Mouse (Mus musculus) hindlimb bud, embryonic 11.5 days (tissue): ENCODE measurements at regions not wholly inside any gene's neighbourhood (a gene's known extent, or its start where the extent isn't known, plus 50 kb on each side); places are given as distances from the start of the nearest gene placed in this dataset.

Experiments
- DNase-seq: peaks from one replicate; pipeline ENCODE4 v3.0.0-alpha.2; 2012; ENCODE audit warnings: low read depth, low spot score; ENCODE audit errors: extremely low spot score

DNA sequence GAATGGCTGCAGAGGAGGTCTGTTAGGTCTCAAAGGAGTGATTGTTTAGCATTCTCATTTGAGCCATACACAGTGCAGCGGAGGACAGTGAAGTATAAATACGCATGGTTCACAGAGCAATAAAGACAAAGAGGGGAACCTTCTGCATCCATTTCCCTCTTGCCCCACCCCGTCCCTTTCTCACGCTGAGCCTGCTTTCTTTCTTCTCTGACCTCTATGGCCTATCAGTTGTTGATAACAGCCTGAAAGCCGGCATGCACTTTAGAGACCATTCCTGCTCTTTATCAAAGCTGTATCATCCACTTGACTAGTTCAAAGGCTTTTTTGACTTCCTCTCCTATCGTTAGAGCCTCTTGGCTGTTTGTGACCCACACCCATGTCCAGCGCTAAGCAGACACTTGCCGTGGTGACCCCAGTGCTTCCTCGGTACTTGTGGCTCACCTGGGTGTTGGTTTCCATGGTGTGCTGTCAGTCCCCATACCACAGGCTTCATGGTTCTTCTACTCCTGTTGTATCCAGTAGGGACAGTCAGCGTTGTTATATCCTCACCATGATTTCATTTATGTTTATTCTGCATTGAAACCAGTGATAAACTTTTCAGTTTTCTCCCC lies 161.3 kb downstream of the Slc30a10 start:
- DNase-seq, result no peak

DNA sequence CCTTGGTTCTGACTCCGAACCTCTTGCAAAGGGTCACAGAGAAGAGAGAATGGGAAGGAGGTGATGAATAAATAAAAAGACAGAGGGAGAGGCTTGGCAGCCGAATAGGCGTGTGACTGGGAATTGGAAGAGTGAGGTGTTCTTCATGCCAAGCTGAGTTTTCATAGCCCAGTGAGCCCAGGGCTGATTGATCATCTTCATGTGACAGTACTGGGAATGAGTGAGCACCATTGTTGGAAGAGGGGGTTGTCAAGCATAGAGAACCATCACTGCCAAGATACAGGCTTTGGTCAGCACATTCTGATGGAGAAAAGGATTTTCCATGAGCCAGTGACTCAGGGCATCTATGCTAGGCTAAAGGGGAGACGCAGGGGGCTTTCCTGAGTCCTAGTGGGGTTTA lies 163.0 kb downstream of the Slc30a10 start:
- no peak for DNase-seq

DNA sequence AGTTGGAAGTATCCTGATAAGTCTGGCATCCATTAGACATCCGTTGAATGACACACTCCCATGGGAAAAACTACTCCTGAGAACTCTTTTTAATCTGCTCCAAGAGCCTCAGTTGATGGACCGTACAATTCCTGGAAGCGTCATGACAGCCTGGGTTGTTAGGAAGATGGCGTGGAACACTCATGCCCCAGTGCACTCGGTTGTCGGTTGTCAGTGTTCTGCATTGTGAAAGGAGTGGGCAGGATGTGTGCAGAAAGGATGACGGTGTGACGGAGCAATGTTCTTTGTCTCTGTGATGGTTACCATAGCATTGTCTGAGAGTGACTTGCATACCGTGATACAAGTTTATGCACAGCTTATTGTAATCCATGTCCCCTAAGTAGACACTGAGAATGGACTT lies 164.4 kb downstream of the Slc30a10 start:
- DNase-seq, result no peak

DNA sequence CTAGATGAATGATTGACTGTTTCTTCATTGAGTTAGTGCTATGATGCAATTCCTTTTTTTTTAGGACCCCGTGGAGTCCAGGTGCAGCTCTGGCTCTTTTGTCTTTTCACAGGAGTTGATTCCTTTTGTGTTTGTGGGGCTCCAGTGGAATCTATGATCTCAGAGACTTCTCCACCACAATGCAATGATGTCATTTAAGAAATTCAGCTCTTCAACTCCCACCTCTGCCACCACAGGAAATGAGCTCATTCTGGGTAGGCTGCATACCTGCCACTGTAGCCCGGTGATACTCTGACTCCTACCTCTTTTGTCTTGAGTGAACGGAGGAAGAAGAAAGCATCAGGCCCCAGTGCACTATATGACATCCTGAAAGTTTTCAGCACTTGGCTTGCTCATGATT lies 173.8 kb downstream of the Slc30a10 start:
- DNase-seq, result no peak

DNA sequence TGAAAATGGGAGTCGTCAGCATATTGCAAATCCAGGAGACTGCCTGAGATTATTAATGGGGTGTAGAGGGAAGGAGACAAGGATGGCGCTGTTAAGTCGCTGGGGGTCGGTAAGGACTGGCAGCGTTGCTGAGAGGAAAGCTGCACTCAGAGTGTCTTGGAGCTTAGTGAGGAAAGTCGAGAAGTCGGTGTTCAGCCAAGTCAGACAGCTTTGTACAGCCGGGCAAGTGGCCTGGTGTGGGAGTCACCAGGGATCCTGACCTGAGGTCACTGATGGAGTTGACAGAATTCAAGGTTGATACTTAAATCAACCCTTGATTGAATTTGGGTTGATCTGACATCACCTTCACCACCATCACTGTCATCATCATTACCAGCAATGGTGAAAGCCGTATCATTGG lies 175.3 kb downstream of the Slc30a10 start:
- no peak for DNase-seq

DNA sequence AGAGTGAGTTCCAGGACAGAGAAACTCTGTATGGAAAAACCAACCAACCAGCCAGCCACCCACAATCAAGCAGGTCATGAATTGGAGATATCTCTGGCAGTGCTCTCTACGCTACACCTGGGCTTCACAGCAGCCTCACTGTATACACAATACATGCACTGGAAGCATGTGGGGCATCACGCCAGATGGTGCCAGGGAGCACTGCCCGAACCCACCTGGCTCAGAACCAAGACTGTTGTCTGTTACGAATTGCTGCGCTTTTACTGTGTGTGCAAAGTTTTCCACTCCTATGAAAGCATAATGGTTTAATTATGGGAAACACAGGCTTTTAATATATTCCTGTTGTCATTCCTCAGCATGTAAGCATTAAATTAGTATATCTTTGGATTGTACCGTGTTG lies 184.0 kb downstream of the Slc30a10 start:
- no peak for DNase-seq

DNA sequence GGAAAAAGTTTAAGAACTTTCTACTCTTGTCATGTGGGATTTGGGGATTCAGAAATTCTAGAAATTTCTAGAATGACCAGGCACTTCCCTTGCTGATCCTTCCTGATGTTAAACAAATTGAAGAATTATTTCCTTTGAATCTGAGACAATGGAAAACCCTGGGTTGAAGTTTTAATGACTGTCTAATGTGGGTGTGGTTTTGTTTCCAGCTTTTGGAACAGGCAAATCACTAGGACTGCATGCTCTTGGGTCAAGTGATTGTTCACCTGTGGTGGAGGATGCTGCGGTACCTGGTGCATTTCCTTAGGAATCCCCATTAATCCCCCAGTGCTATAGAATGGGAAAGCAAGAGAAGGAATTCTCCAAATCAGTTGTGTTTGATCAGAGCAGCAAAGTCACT lies 184.8 kb downstream of the Slc30a10 start:
- no peak for DNase-seq

DNA sequence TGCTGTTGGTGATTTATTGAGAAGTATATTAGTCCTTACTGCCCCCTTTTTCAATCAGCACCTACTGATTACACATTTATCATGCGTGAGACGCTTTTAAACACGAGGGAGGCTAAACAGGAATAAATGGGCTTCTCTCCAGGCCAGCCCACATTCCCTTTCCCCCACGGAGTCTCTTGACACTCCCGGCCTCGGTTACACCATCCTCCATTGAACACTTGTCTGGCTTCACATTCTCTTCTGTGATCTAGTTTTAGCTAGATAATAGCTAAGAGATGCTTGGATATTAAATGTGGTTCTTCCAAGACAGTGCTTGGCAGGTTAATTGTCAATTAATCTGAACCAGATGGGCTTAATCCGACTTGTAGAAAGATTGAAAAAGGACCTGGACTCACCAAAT lies 189.4 kb downstream of the Slc30a10 start:
- no peak for DNase-seq

DNA sequence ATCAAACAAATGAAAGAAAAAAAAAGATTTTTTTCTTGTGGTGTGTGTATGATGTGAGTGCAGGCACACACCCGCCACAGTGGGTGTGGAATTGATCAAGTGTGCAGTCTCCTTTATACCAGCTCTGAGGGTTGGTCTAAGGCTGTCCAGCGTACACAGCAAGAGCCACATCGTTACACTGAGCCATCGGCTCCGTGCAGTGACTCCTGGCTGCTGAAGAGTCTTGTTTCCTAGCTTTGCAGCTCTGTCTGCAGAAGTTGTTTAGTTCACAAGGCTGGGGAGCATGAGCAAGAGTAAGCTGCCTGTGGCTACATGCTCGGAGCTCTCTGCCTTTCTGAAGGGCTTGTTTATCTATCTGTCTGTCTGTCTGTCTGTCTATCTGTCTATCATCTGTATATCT lies 193.5 kb downstream of the Slc30a10 start:
- no peak for DNase-seq

DNA sequence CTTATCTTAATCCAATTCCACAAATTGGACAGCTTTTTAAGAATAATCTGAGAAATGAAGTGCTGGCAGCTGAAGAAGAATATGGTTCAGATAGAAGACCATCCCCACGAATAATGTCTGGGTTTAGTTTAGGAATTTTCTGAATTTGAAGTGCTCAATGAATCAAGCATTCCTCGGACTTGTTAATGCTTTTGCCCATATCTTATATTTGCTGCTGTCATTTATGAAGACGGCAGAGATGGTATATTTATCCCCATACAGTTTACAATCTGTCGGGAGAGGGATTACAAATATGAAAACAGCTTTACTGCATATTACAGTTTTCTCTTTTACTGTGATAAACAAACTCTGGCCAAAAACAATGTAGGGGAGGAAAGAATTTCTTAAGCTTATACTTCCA lies 194.3 kb downstream of the Slc30a10 start:
- DNase-seq, result no peak

DNA sequence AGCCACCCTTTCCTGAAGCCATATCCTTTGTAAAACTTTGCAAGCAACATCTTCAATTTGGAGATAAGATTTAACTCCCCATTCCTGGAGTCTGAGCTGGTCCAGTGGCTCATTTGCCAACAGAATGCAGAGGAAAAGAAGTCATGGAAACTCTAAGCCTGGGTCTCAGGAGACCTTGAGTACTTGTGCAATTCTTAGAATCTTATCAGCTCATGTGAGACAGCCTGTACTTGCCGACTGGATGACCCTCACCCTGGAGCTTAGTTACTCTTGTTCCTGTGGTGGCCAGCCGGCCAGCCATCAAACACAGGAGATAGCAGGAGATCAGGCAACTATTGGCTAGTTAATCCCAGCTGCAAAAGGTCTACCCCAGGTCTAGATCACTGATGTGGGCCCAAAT lies 196.3 kb downstream of the Slc30a10 start:
- no peak for DNase-seq

DNA sequence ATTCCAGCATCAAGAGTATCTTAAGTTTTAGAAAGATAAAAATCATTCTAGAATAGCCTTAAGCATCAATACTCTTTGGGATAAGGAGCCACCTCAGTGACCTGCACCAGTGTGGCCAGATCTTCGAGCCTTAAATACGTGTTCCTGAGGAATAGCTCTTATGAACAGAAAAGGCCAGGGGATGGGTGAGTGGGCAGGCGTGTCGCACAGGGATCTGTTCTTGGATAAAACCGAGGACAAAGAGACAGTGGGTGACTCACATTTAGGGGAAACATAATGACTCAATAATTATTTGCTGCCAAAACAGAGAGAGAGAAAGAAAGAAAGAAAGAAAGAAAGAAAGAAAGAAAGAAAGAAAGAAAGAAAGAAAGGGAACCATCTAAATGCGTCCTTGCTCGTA lies 200.4 kb downstream of the Slc30a10 start:
- no peak for DNase-seq

DNA sequence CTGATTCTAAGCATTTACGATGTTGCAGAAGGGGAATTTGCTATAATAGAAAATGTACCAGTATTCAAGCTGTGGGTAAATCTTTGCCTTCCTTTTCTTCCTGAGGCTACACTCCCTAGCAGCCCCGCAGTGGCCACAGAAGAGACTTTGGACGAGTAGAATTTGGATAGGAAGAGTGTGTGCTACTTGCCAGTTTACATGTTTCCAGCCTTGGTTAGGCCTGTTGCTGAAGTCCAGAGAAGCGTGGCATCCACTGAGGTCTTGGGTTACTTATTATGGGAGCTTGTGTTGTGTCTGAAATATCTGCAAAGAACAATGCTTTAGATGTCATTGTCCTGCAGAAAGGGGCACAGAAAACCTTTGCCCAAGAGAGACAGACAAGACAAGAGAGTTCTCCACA lies 200.8 kb downstream of the Slc30a10 start:
- DNase-seq, result no peak

DNA sequence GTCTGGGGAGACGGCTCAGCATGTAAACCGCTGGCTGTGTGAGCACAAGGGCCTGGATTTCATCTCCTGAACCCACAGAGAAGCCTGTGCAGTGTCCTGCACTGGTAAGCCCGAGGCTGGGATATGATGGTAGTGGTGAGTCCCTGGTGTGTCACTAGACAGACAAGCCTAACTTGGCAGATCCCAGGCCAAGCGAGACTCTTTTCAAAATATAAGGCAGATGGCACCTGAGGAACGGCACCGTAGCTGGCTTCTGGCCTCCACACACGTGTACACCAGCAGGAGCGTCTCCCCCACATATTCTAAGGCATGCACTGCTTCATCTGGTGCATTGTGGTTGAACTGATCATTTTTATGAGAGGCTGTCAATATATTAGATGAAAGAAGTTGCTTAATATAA lies 202.6 kb downstream of the Slc30a10 start:
- DNase-seq, result no peak

DNA sequence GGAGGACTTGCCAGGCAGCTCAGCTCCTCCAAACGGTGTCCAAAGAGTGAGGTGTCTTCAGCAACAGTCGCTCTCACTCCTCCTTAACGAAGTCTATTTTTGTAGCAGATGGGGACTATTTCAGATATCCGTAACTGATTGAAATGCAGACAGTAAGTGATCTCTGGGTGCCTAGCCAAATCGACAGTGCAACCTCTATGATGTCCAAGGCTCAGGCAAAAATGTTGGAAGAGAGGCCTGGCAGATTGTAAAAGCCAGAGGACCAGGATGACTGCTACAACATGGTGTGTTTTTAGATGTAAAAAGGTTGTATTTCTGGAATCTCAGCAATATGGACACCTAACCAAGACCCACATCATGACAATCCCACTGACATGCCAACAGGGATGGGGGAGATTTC lies 204.8 kb downstream of the Slc30a10 start:
- DNase-seq, result no peak

DNA sequence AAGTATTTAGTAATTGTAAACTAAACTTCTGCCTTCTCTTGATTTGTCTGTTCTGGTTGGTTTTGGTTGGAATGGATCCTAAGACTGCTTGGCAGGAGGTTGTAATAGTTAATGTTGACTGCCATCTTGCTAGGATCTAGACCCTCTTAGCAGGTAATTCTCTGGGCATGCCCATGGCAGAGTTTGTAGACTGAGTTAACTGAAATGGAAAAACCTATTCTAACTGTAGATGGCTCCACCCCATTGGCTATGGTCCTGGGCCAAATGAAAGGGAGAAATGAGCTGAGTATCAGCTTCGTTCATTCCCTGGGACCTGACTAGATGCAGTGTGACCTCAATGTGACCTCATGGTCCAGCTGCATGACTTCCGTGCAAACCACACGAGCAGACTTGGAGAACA lies 207.7 kb downstream of the Slc30a10 start:
- no peak for DNase-seq

DNA sequence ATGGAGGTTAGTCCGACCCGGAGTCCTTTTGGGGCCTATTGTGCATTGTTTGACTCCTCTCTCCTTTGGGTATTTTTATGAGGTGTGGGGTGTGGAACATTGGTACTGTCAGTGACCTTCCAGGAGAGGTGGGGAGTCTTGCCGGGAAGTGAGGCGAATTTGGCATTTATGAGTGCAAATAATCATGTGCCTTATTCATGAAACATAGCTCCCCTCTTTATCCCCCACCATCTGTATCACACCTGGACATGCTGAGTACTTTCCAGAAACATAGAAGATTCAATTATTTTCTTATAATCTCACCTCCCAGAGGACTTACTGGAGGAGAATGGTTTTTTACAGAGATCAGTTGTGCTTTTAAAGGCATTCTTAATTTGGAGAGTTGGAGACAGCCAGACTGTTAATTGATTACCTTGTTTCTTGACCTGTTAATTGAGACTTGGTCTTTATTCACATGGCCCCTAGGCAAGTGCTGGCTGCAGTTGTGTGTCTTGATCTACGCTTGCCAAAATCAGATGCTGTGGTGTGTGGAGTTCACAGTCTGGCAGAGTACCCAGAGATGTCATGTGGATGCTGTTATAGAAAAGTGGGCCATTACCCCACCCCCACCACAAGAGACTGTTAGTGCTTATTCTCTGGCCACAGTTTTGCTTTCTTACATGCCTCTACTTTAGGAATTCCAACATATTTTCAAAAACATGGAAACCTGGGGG lies 215.5 kb downstream of the Slc30a10 start:
- no peak for DNase-seq

DNA sequence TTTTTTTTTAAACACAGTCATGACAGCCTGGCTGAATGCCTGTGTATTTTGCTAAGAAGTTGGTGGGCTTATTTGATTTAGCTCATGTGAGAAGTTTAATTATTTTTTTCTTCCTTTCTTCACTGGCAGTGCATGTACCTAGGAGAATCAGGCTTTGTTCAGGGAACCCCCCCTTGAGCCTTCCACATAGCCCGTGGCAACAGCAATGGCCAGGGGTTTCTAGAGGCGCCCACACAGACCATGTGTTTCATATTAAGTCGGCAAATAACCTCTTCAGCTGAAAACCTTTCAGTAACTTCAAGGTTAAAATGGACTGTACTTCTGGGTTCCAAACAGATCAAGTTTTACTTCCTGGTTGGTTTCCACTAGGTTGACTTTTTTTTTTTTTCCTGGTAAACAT lies 218.3 kb downstream of the Slc30a10 start:
- peak; percentile 37 for DNase-seq

DNA sequence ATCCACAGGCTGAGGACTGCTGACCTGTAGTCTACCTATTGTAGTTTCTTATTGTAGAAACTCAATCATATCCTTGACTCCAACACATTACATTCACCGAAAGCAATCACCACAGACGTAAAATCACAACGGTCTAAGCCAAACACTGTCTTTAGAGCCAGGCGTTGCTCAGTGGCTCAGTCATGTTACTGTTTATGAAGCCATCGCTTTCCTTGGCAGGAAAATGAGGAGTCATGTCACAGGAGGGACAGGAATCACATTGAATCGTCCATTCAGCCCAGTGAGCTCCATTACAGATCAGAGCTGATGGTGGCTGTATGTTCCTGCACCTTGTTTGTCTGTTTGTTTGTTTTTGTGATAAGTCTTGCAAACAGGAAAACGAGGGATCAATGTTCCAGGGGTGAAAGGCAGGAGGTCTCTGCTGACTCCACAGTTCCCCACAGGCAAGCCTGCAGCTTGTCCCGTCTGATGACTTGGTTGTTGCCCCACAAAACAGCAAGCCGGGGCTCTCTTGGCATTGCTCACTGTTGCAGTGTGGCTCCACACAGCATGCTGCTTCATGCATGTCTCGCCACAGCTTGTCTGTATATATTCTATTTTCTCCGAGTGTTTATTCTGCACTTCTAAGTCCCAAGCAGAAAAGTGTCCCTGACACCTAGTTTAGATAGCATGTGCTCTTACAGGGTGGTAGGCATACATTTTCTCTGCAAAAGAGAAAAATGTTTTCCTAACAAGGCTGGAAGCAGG lies 221.2 kb downstream of the Slc30a10 start:
- DNase-seq, result no peak

DNA sequence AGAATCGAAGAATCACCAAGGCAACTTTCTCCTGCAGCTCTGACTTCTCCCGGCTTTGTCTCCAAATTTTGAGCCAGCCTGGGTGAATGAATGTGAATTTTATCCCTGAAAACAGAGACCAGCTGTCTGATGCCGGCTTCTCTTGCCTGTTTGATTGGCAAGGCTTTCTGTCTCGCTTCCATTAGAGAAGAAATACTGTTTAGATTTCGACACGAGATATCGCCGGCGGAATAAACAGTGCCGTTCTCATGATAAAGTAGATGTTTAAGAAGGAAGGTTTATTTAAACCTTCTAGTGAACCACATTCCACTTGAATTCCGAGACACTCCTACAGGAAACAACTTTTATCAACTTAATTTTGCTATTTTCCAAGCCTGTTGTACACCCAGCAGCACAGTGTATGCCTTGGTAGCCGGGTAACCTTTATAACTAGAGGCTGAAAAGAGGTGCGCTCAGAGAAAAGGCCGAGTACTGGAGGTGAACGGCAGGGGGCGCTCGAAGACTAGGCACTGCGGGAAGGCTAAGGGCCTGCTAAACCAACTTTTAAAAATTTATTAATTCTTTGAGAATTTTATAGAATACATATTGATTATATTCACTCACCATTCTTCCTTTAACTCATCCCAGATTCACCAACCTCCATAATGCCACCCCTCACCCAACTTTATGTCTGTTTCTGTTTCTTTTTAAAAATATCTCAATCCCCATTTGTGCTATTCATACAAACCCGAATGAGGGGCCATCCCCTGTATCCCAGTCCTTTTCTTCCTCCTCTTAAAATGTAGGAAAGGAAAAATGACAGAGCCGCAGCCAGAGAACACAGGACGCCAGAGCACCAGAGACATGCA lies 227.2 kb downstream of the Slc30a10 start:
- no peak for DNase-seq

DNA sequence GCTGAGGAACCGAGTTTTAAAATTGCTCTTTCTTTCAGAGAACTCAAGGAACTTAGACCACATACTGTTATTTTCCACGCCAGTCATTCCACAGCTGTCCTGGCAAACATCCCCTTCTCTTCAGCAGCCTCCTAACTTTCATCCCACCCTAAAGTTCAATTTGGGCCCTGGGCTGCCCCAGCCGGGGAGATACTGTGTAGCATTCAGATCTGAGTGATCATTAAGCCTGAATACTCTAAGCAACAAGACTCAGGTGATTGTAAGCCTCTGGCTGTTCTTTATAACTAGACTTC lies 227.8 kb downstream of the Slc30a10 start:
- DNase-seq, result no peak

DNA sequence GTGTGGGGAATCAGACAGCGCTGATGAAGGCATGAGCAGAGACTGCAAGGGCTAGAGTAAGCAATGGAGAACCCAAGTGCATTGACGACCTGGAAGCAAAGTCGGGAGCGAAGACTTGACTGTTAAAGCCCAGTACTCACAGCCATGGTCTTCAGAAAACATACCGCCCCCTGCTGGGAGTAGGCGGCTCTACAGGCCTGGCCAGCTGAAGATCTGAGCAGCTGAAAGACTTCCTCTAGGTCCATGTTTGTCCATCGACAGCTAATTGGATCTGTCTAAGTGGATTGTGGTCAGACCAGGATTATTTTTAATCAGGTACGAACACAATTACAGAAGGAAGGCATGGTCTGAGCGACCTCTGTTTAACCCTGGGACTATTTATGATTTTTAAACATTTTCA lies 230.0 kb downstream of the Slc30a10 start:
- no peak for DNase-seq
